Mouse (Mus musculus): ENCODE results near the gene Filip1l. TPM values are rescaled to one million over a fixed set of nuclear protein-coding genes. Genes with fewer than 3 reads are reported as not detected.

Filip1l gene
- polyA plus RNA-seq, 1 experiment from 2014 or later = 25.5 TPM

DNA sequence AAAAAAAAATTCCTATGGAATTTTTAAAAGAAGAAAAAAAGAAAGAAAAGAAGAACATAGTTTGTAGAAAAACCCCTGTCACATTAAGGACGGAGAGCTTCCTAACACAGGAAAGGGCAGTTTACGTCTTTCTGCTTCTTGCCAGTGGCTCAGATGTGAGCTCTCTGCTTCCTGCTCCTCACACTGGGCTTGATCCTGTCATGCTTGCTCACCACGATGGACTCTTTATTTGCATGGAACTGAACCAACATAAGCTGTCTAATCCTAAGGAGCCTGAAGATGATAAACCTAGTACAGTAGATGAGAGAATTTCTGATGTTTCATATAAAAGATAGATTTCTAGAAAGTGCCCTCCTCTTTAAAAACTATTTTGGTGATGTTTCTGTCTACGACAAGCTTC lies 116.4 kb downstream of the Filip1l start:
- 60% methylated on average over 4 of the region's 4 CpGs for WGBS

GRCm38 (mm10) chr16:57469869-57470268 lies 117.0 kb downstream of the Filip1l start:
- WGBS = 86% methylated on average over 2 of the region's 2 CpGs
- H3K27me3 ChIP-seq = no peaks in the 10 kb centered on the region
- no peak overlapping the region for H3K4me2 ChIP-seq

More for the DNA sequence above, 116.4 kb downstream of the Filip1l start:
- no peaks in the 10 kb centered on the region for H3K27me3 ChIP-seq
- no peak overlapping the region for H3K27ac ChIP-seq
- H3K36me3 ChIP-seq = no peaks in the 10 kb centered on the region
- ATAC-seq (ENCODE audit: insufficient number of reproducible peaks, insufficient read depth, low FRiP score, low TSS enrichment, low read depth) = no peak
- no peak overlapping the region for H3K9ac ChIP-seq (replicated peaks)
- H3K4me2 ChIP-seq = no peak overlapping the region
- H3K4me1 ChIP-seq (replicated peaks) = peaks cover 21% of the 10 kb centered on the region
- H3K9me3 ChIP-seq = no peaks in the 10 kb centered on the region
- no peak overlapping the region for H3K4me3 ChIP-seq (replicated peaks)

DNA sequence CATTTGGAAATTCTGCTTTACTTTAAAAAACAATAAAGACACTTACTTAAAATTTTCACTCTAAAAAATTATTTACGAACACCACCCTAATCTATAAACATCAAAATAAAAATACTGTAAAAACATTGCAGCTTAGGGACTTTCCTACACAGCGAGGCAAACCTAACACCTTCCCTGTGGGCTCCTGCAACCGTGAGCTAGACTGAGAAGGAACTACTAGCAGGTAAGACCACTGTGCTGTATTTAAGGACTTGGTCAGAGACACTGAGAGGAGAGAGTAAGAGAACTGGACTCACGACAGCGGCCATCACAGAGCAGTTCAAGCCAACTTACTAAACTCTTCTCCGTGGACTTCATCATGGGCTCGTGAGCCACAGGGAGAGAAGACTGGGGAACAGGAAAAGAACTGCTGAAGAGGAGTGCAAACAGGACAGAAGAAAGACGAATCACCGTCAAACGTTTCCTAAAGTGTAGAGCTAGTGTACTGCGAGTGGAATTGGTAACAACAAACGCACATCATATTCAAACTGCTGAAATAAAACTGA lies 117.5 kb downstream of the Filip1l start:
- 90% methylated on average over 12 of the region's 12 CpGs for WGBS
- no peak for ATAC-seq (ENCODE audit: insufficient number of reproducible peaks, insufficient read depth, low FRiP score, low TSS enrichment, low read depth)
- Histone ChIP-seq H3K4me2 (no peak overlapping the region), H3K27ac (no peak overlapping the region), H3K9me3 (no peaks in the 10 kb centered on the region), H3K9ac (replicated peaks) (no peak overlapping the region), H3K4me1 (replicated peaks) (peaks cover 21% of the 10 kb centered on the region), H3K27me3 (no peaks in the 10 kb centered on the region), H3K36me3 (no peaks in the 10 kb centered on the region), H3K4me3 (replicated peaks) (no peak overlapping the region)

More at GRCm38 (mm10) chr16:57469869-57470268, 117.0 kb downstream of the Filip1l start:
- Histone ChIP-seq H3K4me1 (replicated peaks) (peaks cover 21% of the 10 kb centered on the region), H3K27ac (no peak overlapping the region), H3K9ac (replicated peaks) (no peak overlapping the region), H3K4me3 (replicated peaks) (no peak overlapping the region), H3K36me3 (no peaks in the 10 kb centered on the region), H3K9me3 (no peaks in the 10 kb centered on the region)
- no peak for ATAC-seq (ENCODE audit: insufficient number of reproducible peaks, insufficient read depth, low FRiP score, low TSS enrichment, low read depth)

DNA sequence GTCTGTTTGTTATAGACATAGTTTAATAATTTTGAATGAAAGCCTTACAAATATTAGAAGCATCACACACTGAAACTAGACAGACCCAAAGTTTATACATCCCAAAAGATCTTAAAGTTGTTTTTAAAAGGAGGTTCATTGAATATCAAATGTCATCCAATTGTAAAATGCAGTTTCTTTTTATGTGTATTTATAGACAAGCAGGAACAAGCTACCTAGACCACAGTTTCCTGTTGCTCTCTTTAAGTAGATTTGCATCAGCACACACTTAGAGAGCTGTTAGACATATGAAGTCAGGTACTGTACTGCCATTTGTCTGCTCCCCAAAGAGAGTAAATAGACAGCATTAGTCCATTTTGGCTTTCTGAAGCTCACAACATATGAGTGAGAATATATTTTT lies 118.2 kb downstream of the Filip1l start:
- Histone ChIP-seq H3K9ac (replicated peaks) (no peak overlapping the region), H3K27ac (no peak overlapping the region), H3K4me2 (no peak overlapping the region), H3K4me1 (replicated peaks) (peaks cover 21% of the 10 kb centered on the region), H3K4me3 (replicated peaks) (no peak overlapping the region), H3K27me3 (no peaks in the 10 kb centered on the region), H3K9me3 (no peaks in the 10 kb centered on the region), H3K36me3 (no peaks in the 10 kb centered on the region)
- no peak for ATAC-seq (ENCODE audit: insufficient number of reproducible peaks, insufficient read depth, low FRiP score, low TSS enrichment, low read depth)

DNA sequence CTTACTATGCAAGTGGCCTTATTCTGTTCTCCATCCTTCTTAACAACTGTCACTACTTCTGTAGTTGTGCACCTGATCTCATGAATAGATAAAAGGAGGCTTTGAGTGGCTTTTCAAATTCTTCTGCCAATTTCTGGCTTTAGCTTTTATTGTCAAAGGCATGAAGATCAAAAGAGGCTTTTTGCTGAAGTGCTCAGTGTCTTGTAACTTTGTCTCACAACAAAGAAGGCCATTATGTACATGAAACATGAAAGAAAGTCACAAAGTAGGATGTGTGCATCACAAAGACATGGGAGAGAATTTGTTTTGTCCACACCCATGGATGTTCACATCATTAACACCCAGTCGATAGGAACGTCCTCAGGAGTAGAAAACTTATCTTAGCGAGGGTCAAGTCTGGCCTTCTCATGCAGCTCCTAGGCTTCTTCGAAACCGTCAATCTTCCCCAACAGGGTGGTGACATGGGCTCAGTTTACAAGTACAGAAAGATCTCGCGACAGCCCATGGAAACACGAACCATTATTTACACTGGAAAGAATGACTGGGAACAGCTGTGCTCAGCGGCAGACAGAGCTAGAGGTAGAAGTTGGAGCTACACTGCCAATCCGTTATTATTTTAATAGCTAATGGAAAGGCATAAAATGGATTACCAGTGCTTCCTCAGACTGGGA lies 120.7 kb downstream of the Filip1l start:
- no peaks in the 10 kb centered on the region for H3K27me3 ChIP-seq
- H3K4me1 ChIP-seq (replicated peaks) = peaks cover 11% of the 10 kb centered on the region
- WGBS = 37% methylated on average over 10 of the region's 10 CpGs
- H3K9ac ChIP-seq (replicated peaks) = no peak overlapping the region
- no peak overlapping the region for H3K4me2 ChIP-seq
- 0 out of 2 replicates have a peak, but pooled peaks have one; percentile 31 for ATAC-seq (ENCODE audit: insufficient number of reproducible peaks, insufficient read depth, low FRiP score, low TSS enrichment, low read depth)
- H3K9me3 ChIP-seq = 0 out of 2 replicates have a peak, but pooled peaks cover 6% of the 10 kb centered on the region
- H3K4me3 ChIP-seq (replicated peaks) = no peak overlapping the region
- no peak overlapping the region for H3K27ac ChIP-seq
- H3K36me3 ChIP-seq = no peaks in the 10 kb centered on the region

GRCm38 (mm10) chr16:57478451-57478850 lies 125.6 kb downstream of the Filip1l start:
- Histone ChIP-seq H3K4me1 (replicated peaks) (peaks cover 13% of the 10 kb centered on the region), H3K27me3 (no peaks in the 10 kb centered on the region), H3K4me3 (replicated peaks) (no peak overlapping the region), H3K9ac (replicated peaks) (no peak overlapping the region), H3K9me3 (0 out of 2 replicates have a peak, but pooled peaks cover 6% of the 10 kb centered on the region), H3K4me2 (no peak overlapping the region), H3K27ac (no peak overlapping the region), H3K36me3 (no peaks in the 10 kb centered on the region)
- no peak for ATAC-seq (ENCODE audit: insufficient number of reproducible peaks, insufficient read depth, low FRiP score, low TSS enrichment, low read depth)
- 87% methylated on average over 2 of the region's 2 CpGs for WGBS

- H3K4me2 ChIP-seq = no peak overlapping the region
- WGBS = 85% methylated on average over 5 of the region's 5 CpGs
- peaks cover 17% of the 10 kb centered on the region for H3K4me1 ChIP-seq (replicated peaks)
- 0 out of 2 replicates have a peak, but pooled peaks cover 6% of the 10 kb centered on the region for H3K9me3 ChIP-seq
- no peak for ATAC-seq (ENCODE audit: insufficient number of reproducible peaks, insufficient read depth, low FRiP score, low TSS enrichment, low read depth)
- H3K36me3 ChIP-seq = no peaks in the 10 kb centered on the region
- H3K27ac ChIP-seq = no peak overlapping the region
- no peaks in the 10 kb centered on the region for H3K27me3 ChIP-seq
- no peak overlapping the region for H3K4me3 ChIP-seq (replicated peaks)
- no peak overlapping the region for H3K9ac ChIP-seq (replicated peaks)
These were observed 126.9 kb downstream of the Filip1l start for GRCm38 (mm10) chr16:57479776-57480175.

DNA sequence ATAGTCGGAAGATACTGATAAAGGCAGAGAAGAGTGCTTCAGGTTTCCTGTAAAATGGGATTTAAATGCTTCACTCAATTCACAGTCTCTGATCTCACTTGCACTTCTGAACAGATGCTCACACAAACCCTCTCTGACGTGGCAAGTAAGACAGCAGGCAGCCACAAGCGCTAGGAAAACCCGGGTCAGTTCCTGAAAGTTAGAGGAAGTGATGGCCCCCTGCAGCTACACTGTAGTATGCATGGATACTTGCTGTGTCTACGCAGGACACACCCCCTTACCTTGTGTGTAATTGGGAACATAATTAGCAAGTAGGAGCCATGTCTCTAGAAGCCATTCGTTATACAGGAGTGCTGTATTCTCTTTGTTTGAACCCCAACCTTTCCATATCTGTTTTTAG lies 129.4 kb downstream of the Filip1l start:
- Histone ChIP-seq H3K4me2 (no peak overlapping the region), H3K36me3 (no peaks in the 10 kb centered on the region), H3K9me3 (no peaks in the 10 kb centered on the region), H3K27ac (no peak overlapping the region), H3K9ac (replicated peaks) (no peak overlapping the region), H3K4me3 (replicated peaks) (no peak overlapping the region), H3K27me3 (no peaks in the 10 kb centered on the region), H3K4me1 (replicated peaks) (peaks cover 22% of the 10 kb centered on the region)
- WGBS = 52% methylated on average over 6 of the region's 6 CpGs
- ATAC-seq (ENCODE audit: insufficient number of reproducible peaks, insufficient read depth, low FRiP score, low TSS enrichment, low read depth) = no peak

DNA sequence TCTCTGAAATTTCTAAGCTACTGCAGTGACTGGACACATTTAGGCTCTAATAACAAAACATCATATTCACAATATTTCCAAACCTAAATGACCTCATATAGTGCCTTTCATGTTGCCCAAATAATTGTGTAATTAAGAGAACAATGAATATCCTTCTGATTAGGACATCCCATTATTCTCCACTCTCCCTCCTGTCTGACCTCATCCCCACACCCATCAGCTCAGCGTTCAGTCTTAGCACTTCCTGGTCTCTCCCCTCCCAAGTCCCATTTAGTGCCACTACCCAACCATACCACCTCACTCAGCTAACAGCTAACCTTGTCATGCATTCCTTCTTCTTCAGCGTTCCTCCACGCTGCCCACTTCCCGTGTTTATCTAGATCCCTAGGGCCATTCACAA lies 130.0 kb downstream of the Filip1l start:
- ATAC-seq (ENCODE audit: insufficient number of reproducible peaks, insufficient read depth, low FRiP score, low TSS enrichment, low read depth) = no peak
- peaks cover 22% of the 10 kb centered on the region for H3K4me1 ChIP-seq (replicated peaks)
- no peak overlapping the region for H3K27ac ChIP-seq
- 80% methylated on average over 4 of the region's 4 CpGs for WGBS
- no peak overlapping the region for H3K4me2 ChIP-seq
- no peaks in the 10 kb centered on the region for H3K27me3 ChIP-seq
- no peaks in the 10 kb centered on the region for H3K9me3 ChIP-seq
- H3K36me3 ChIP-seq = no peaks in the 10 kb centered on the region
- no peak overlapping the region for H3K9ac ChIP-seq (replicated peaks)
- no peak overlapping the region for H3K4me3 ChIP-seq (replicated peaks)

DNA sequence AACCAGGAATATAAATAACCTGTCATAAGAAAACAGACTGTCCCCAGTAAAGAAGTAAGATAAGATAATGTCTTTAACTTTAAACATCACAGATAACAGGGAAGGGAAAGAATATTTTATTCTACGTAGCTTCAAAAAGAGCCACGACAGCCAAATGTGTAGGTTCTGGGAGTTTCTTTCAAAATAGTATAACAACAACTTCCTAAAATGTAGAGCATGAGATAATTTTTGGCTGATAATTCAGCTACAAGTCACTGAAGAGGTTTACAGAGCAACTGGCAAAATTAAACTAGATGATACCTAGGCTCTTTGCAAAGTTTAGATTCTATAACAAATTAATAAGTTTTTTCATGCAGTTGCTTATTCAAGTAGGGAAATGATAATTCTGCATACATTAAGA lies 130.6 kb downstream of the Filip1l start:
- no peak for ATAC-seq (ENCODE audit: insufficient number of reproducible peaks, insufficient read depth, low FRiP score, low TSS enrichment, low read depth)
- Histone ChIP-seq H3K4me3 (replicated peaks) (no peak overlapping the region), H3K27ac (no peak overlapping the region), H3K9me3 (no peaks in the 10 kb centered on the region), H3K4me2 (no peak overlapping the region), H3K9ac (replicated peaks) (no peak overlapping the region), H3K4me1 (replicated peaks) (peaks cover 22% of the 10 kb centered on the region), H3K36me3 (no peaks in the 10 kb centered on the region), H3K27me3 (no peaks in the 10 kb centered on the region)
- 85% methylated on average over 2 of the region's 2 CpGs for WGBS

DNA sequence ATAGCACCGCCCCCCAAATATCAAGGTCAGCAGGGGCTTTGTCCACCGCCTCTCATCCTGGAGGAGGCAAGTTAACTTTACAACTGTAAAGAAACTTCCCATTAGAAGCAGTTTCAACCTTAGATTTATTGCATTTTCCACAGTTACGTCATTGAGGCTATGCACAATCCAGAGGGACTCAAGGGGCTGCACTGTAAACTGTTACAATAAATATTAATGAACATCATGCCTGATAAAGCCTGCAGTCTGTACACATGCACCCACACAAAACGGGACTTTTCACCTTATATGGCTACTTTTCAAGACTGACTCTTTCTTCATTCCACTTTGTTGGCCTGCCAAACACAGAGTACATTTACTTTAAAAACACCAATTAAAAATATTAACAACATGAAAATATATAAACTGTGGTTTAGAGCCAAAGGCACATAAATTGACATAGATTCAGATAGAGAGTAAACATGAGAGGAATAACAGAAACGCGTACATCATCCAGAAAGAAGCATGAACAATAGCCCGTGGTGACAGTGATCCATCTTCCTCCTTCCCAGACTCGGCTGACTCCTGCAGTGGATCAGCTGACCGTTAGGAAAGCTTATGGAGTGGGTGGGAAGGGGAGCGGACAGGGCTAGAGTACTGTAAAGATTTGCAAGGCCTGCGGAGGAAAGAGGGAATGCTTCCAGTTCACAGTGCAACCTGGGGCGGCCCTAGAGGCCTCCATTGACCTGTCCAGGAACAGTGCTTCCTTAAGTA lies 131.3 kb downstream of the Filip1l start:
- peak overlapping the region; percentile 86 for H3K27ac ChIP-seq
- no peak overlapping the region for H3K4me2 ChIP-seq
- peaks cover 22% of the 10 kb centered on the region for H3K4me1 ChIP-seq (replicated peaks)
- peak; percentile 92 for ATAC-seq (ENCODE audit: insufficient number of reproducible peaks, insufficient read depth, low FRiP score, low TSS enrichment, low read depth)
- H3K36me3 ChIP-seq = no peaks in the 10 kb centered on the region
- H3K9ac ChIP-seq (replicated peaks) = no peak overlapping the region
- H3K9me3 ChIP-seq = no peaks in the 10 kb centered on the region
- H3K27me3 ChIP-seq = no peaks in the 10 kb centered on the region
- no peak overlapping the region for H3K4me3 ChIP-seq (replicated peaks)
- WGBS = 53% methylated on average over 12 of the region's 12 CpGs

All from limb, embryonic 12.5 days (tissue).